Mouse (Mus musculus): ENCODE measurements around the gene Sash1. TPM values are rescaled to one million over a fixed set of nuclear protein-coding genes. Genes with fewer than 3 reads are reported as not detected.
"Not testable (repeated sequence)": the region's sequence is repeated elsewhere in the genome, so short reads cannot be mapped to it uniquely, and the experiment has no call there.

Gene Sash1
- polyA plus RNA-seq, 1 experiment from 2014 or later, result 4.8 TPM

- H3K9ac ChIP-seq (replicated peaks; ENCODE audit: low read length); H3K9me3 ChIP-seq (ENCODE audit: control insufficient read depth, low read length); H3K27ac ChIP-seq (replicated peaks; ENCODE audit: low read depth, low read length); H3K27me3 ChIP-seq (ENCODE audit: control insufficient read depth, insufficient read depth, low read length); H3K4me1 ChIP-seq (ENCODE audit: control insufficient read depth, insufficient read depth, low read length); H3K36me3 ChIP-seq (ENCODE audit: control insufficient read depth, insufficient read depth, low read length); ATAC-seq (ENCODE audit: low FRiP score, low TSS enrichment); DNase-seq; H3K4me3 ChIP-seq (replicated peaks; ENCODE audit: low read depth, low read length); H3K4me2 ChIP-seq (ENCODE audit: low read length): not testable (repeated sequence)
- WGBS, result 93% methylated on average over 1 of the region's 1 CpGs
Measured at GRCm38 (mm10) chr10:8696636-8697035, 189.2 kb downstream of the Sash1 start.

- ATAC-seq (ENCODE audit: low FRiP score, low TSS enrichment) (no peak), DNase-seq (no peak)
- Histone ChIP-seq H3K27me3 (ENCODE audit: control insufficient read depth, insufficient read depth, low read length) (no peaks in the 10 kb centered on the region), H3K27ac (replicated peaks; ENCODE audit: low read depth, low read length) (no peak overlapping the region), H3K4me2 (ENCODE audit: low read length) (no peak overlapping the region), H3K4me3 (replicated peaks; ENCODE audit: low read depth, low read length) (no peak overlapping the region), H3K4me1 (ENCODE audit: control insufficient read depth, insufficient read depth, low read length) (no peaks in the 10 kb centered on the region), H3K36me3 (ENCODE audit: control insufficient read depth, insufficient read depth, low read length) (no peaks in the 10 kb centered on the region), H3K9me3 (ENCODE audit: control insufficient read depth, low read length) (no peaks in the 10 kb centered on the region), H3K9ac (replicated peaks; ENCODE audit: low read length) (no peak overlapping the region)
- 85% methylated on average over 7 of the region's 7 CpGs for WGBS
Measured at GRCm38 (mm10) chr10:8693996-8694500, 191.8 kb downstream of the Sash1 start.

- H3K27me3 ChIP-seq (ENCODE audit: control insufficient read depth, insufficient read depth, low read length), result no peaks in the 10 kb centered on the region
- H3K27ac ChIP-seq (replicated peaks; ENCODE audit: low read depth, low read length), result no peak overlapping the region
- DNase-seq, result no peak
- no peak overlapping the region for H3K4me3 ChIP-seq (replicated peaks; ENCODE audit: low read depth, low read length)
- H3K4me2 ChIP-seq (ENCODE audit: low read length), result no peak overlapping the region
- no peaks in the 10 kb centered on the region for H3K9me3 ChIP-seq (ENCODE audit: control insufficient read depth, low read length)
- no peaks in the 10 kb centered on the region for H3K36me3 ChIP-seq (ENCODE audit: control insufficient read depth, insufficient read depth, low read length)
- no peak overlapping the region for H3K9ac ChIP-seq (replicated peaks; ENCODE audit: low read length)
- 71% methylated on average over 4 of the region's 4 CpGs for WGBS
- no peaks in the 10 kb centered on the region for H3K4me1 ChIP-seq (ENCODE audit: control insufficient read depth, insufficient read depth, low read length)
- no peak for ATAC-seq (ENCODE audit: low FRiP score, low TSS enrichment)
Measured at GRCm38 (mm10) chr10:8693561-8693960, 192.3 kb downstream of the Sash1 start.

GRCm38 (mm10) chr10:8692531-8692930 lies 193.3 kb downstream of the Sash1 start:
- Histone ChIP-seq H3K4me2 (ENCODE audit: low read length) (no peak overlapping the region), H3K27me3 (ENCODE audit: control insufficient read depth, insufficient read depth, low read length) (no peaks in the 10 kb centered on the region), H3K36me3 (ENCODE audit: control insufficient read depth, insufficient read depth, low read length) (no peaks in the 10 kb centered on the region), H3K27ac (replicated peaks; ENCODE audit: low read depth, low read length) (no peak overlapping the region), H3K4me3 (replicated peaks; ENCODE audit: low read depth, low read length) (no peak overlapping the region), H3K4me1 (ENCODE audit: control insufficient read depth, insufficient read depth, low read length) (no peaks in the 10 kb centered on the region), H3K9me3 (ENCODE audit: control insufficient read depth, low read length) (no peaks in the 10 kb centered on the region), H3K9ac (replicated peaks; ENCODE audit: low read length) (no peak overlapping the region)
- 92% methylated on average over 2 of the region's 2 CpGs for WGBS
- DNase-seq, result no peak
- no peak for ATAC-seq (ENCODE audit: low FRiP score, low TSS enrichment)

- H3K4me2 ChIP-seq (ENCODE audit: low read length), result no peak overlapping the region
- no peak for DNase-seq
- WGBS, result 89% methylated on average over 1 of the region's 1 CpGs
- H3K36me3 ChIP-seq (ENCODE audit: control insufficient read depth, insufficient read depth, low read length), result no peaks in the 10 kb centered on the region
- no peaks in the 10 kb centered on the region for H3K4me1 ChIP-seq (ENCODE audit: control insufficient read depth, insufficient read depth, low read length)
- no peak overlapping the region for H3K27ac ChIP-seq (replicated peaks; ENCODE audit: low read depth, low read length)
- H3K9ac ChIP-seq (replicated peaks; ENCODE audit: low read length), result no peak overlapping the region
- no peak overlapping the region for H3K4me3 ChIP-seq (replicated peaks; ENCODE audit: low read depth, low read length)
- no peak for ATAC-seq (ENCODE audit: low FRiP score, low TSS enrichment)
- H3K9me3 ChIP-seq (ENCODE audit: control insufficient read depth, low read length), result no peaks in the 10 kb centered on the region
- no peaks in the 10 kb centered on the region for H3K27me3 ChIP-seq (ENCODE audit: control insufficient read depth, insufficient read depth, low read length)
Measured at GRCm38 (mm10) chr10:8686219-8686618, 199.7 kb downstream of the Sash1 start.

- Histone ChIP-seq H3K27ac (replicated peaks; ENCODE audit: low read depth, low read length) (no peak overlapping the region), H3K4me3 (replicated peaks; ENCODE audit: low read depth, low read length) (no peak overlapping the region), H3K9me3 (ENCODE audit: control insufficient read depth, low read length) (no peaks in the 10 kb centered on the region), H3K4me2 (ENCODE audit: low read length) (no peak overlapping the region), H3K27me3 (ENCODE audit: control insufficient read depth, insufficient read depth, low read length) (no peaks in the 10 kb centered on the region), H3K4me1 (ENCODE audit: control insufficient read depth, insufficient read depth, low read length) (no peaks in the 10 kb centered on the region), H3K36me3 (ENCODE audit: control insufficient read depth, insufficient read depth, low read length) (no peaks in the 10 kb centered on the region), H3K9ac (replicated peaks; ENCODE audit: low read length) (no peak overlapping the region)
- ATAC-seq (ENCODE audit: low FRiP score, low TSS enrichment) (no peak), DNase-seq (no peak)
- WGBS, result 91% methylated on average over 7 of the region's 7 CpGs
Measured at GRCm38 (mm10) chr10:8685269-8685668, 200.6 kb downstream of the Sash1 start.

- H3K4me3 ChIP-seq (replicated peaks; ENCODE audit: low read depth, low read length), result no peak overlapping the region
- H3K9me3 ChIP-seq (ENCODE audit: control insufficient read depth, low read length), result no peaks in the 10 kb centered on the region
- peak; percentile 83 for DNase-seq
- no peak overlapping the region for H3K27ac ChIP-seq (replicated peaks; ENCODE audit: low read depth, low read length)
- no peak overlapping the region for H3K9ac ChIP-seq (replicated peaks; ENCODE audit: low read length)
- H3K36me3 ChIP-seq (ENCODE audit: control insufficient read depth, insufficient read depth, low read length), result no peaks in the 10 kb centered on the region
- no peaks in the 10 kb centered on the region for H3K4me1 ChIP-seq (ENCODE audit: control insufficient read depth, insufficient read depth, low read length)
- WGBS, result 20% methylated on average over 4 of the region's 4 CpGs
- no peak for ATAC-seq (ENCODE audit: low FRiP score, low TSS enrichment)
- no peak overlapping the region for H3K4me2 ChIP-seq (ENCODE audit: low read length)
- no peaks in the 10 kb centered on the region for H3K27me3 ChIP-seq (ENCODE audit: control insufficient read depth, insufficient read depth, low read length)
Measured at GRCm38 (mm10) chr10:8682900-8683299, 203.0 kb downstream of the Sash1 start.

GRCm38 (mm10) chr10:8682341-8682740 lies 203.5 kb downstream of the Sash1 start:
- H3K4me1 ChIP-seq (ENCODE audit: control insufficient read depth, insufficient read depth, low read length), result no peaks in the 10 kb centered on the region
- no peak overlapping the region for H3K27ac ChIP-seq (replicated peaks; ENCODE audit: low read depth, low read length)
- H3K9ac ChIP-seq (replicated peaks; ENCODE audit: low read length), result no peak overlapping the region
- H3K9me3 ChIP-seq (ENCODE audit: control insufficient read depth, low read length), result no peaks in the 10 kb centered on the region
- WGBS, result 82% methylated on average over 6 of the region's 6 CpGs
- no peak overlapping the region for H3K4me3 ChIP-seq (replicated peaks; ENCODE audit: low read depth, low read length)
- ATAC-seq (ENCODE audit: low FRiP score, low TSS enrichment) (no peak), DNase-seq (no peak)
- H3K27me3 ChIP-seq (ENCODE audit: control insufficient read depth, insufficient read depth, low read length), result no peaks in the 10 kb centered on the region
- H3K36me3 ChIP-seq (ENCODE audit: control insufficient read depth, insufficient read depth, low read length), result no peaks in the 10 kb centered on the region
- H3K4me2 ChIP-seq (ENCODE audit: low read length), result no peak overlapping the region

- ATAC-seq (ENCODE audit: low FRiP score, low TSS enrichment), result no peak
- H3K9me3 ChIP-seq (ENCODE audit: control insufficient read depth, low read length), result no peaks in the 10 kb centered on the region
- 93% methylated on average over 5 of the region's 5 CpGs for WGBS
Measured at GRCm38 (mm10) chr10:8676722-8677121, 209.1 kb downstream of the Sash1 start.

More at GRCm38 (mm10) chr10:8676722-8677121, 209.1 kb downstream of the Sash1 start:
- Histone ChIP-seq H3K4me3 (replicated peaks; ENCODE audit: low read depth, low read length) (no peak overlapping the region), H3K27me3 (ENCODE audit: control insufficient read depth, insufficient read depth, low read length) (no peaks in the 10 kb centered on the region), H3K9ac (replicated peaks; ENCODE audit: low read length) (no peak overlapping the region), H3K4me2 (ENCODE audit: low read length) (no peak overlapping the region), H3K27ac (replicated peaks; ENCODE audit: low read depth, low read length) (no peak overlapping the region), H3K4me1 (ENCODE audit: control insufficient read depth, insufficient read depth, low read length) (no peaks in the 10 kb centered on the region), H3K36me3 (ENCODE audit: control insufficient read depth, insufficient read depth, low read length) (no peaks in the 10 kb centered on the region)
- no peak for DNase-seq
